Mouse (Mus musculus): ENCODE measurements at regions not wholly inside any gene's neighbourhood (a gene's known extent, or its start where the extent isn't known, plus 50 kb on each side); places are given as distances from the start of the nearest gene placed in this dataset.
A peak's percentile ranks its signal among the peaks of the same experiment; 100 is the strongest.
"Not testable (repeated sequence)": the region's sequence is repeated elsewhere in the genome, so short reads cannot be mapped to it uniquely, and the experiment has no call there.

GRCm38 (mm10) chr4:105633789-105634188, 155.9 kb upstream of the Gm12728 start:
- no peak for DNase-seq (ENCODE audit: low spot score in 2 of 2)

- no peak for DNase-seq (ENCODE audit: low spot score in 2 of 2)
Observed at GRCm38 (mm10) chr4:105640793-105641192, 148.9 kb upstream of the Gm12728 start.

- no peak for DNase-seq (ENCODE audit: low spot score in 2 of 2)
Observed at GRCm38 (mm10) chr4:105641582-105641981, 148.1 kb upstream of the Gm12728 start.

GRCm38 (mm10) chr4:105648820-105649446, 140.7 kb upstream of the Gm12728 start:
- no peak for DNase-seq (ENCODE audit: low spot score in 2 of 2)

GRCm38 (mm10) chr4:105649447-105649833, 140.2 kb upstream of the Gm12728 start:
- no peak for DNase-seq (ENCODE audit: low spot score in 2 of 2)

- DNase-seq (ENCODE audit: low spot score in 2 of 2), result no peak
Observed at GRCm38 (mm10) chr4:105656071-105656655, 133.5 kb upstream of the Gm12728 start.

- DNase-seq (ENCODE audit: low spot score in 2 of 2), result no peak
Observed at GRCm38 (mm10) chr4:105658581-105658980, 131.1 kb upstream of the Gm12728 start.

- DNase-seq (ENCODE audit: low spot score in 2 of 2), result no peak
Observed at GRCm38 (mm10) chr4:105676690-105677089, 113.0 kb upstream of the Gm12728 start.

- DNase-seq (ENCODE audit: low spot score in 2 of 2), result no peak
Observed at GRCm38 (mm10) chr4:105690716-105691115, 99.0 kb upstream of the Gm12728 start.

- no peak for DNase-seq (ENCODE audit: low spot score in 2 of 2)
Observed at GRCm38 (mm10) chr4:105692380-105692779, 97.3 kb upstream of the Gm12728 start.

- DNase-seq (ENCODE audit: low spot score in 2 of 2), result no peak
Observed at GRCm38 (mm10) chr4:105695895-105696294, 93.8 kb upstream of the Gm12728 start.

GRCm38 (mm10) chr4:105697123-105697522, 92.5 kb upstream of the Gm12728 start:
- no peak for DNase-seq (ENCODE audit: low spot score in 2 of 2)

GRCm38 (mm10) chr4:105702036-105702435, 87.6 kb upstream of the Gm12728 start:
- no peak for DNase-seq (ENCODE audit: low spot score in 2 of 2)

- no peak for DNase-seq (ENCODE audit: low spot score in 2 of 2)
Observed at GRCm38 (mm10) chr4:105703408-105703807, 86.3 kb upstream of the Gm12728 start.

- DNase-seq (ENCODE audit: low spot score in 2 of 2), result no peak
Observed at GRCm38 (mm10) chr4:105704271-105704670, 85.4 kb upstream of the Gm12728 start.

GRCm38 (mm10) chr4:105705996-105706395, 83.7 kb upstream of the Gm12728 start:
- DNase-seq (ENCODE audit: low spot score in 2 of 2), result peak in 1 of 2 experiments; percentile 35

GRCm38 (mm10) chr4:105708080-105708796, 81.4 kb upstream of the Gm12728 start:
- DNase-seq (ENCODE audit: low spot score in 2 of 2), result no peak

GRCm38 (mm10) chr4:105713956-105714355, 75.7 kb upstream of the Gm12728 start:
- no peak for DNase-seq (ENCODE audit: low spot score in 2 of 2)

- DNase-seq (ENCODE audit: low spot score in 2 of 2), result no peak
Observed at GRCm38 (mm10) chr4:105718080-105718479, 71.6 kb upstream of the Gm12728 start.

GRCm38 (mm10) chr4:105728696-105729095, 61.0 kb upstream of the Gm12728 start:
- DNase-seq (ENCODE audit: low spot score in 2 of 2), result no peak

- no peak for DNase-seq (ENCODE audit: low spot score in 2 of 2)
Observed at GRCm38 (mm10) chr4:105730900-105731299, 58.8 kb upstream of the Gm12728 start.

- not testable (repeated sequence) for DNase-seq (ENCODE audit: low spot score in 2 of 2)
Observed at GRCm38 (mm10) chr4:105735116-105735515, 54.6 kb upstream of the Gm12728 start.
